10 mouse cellular contexts compared by ENCODE assay signal in the genomic region with DNA sequence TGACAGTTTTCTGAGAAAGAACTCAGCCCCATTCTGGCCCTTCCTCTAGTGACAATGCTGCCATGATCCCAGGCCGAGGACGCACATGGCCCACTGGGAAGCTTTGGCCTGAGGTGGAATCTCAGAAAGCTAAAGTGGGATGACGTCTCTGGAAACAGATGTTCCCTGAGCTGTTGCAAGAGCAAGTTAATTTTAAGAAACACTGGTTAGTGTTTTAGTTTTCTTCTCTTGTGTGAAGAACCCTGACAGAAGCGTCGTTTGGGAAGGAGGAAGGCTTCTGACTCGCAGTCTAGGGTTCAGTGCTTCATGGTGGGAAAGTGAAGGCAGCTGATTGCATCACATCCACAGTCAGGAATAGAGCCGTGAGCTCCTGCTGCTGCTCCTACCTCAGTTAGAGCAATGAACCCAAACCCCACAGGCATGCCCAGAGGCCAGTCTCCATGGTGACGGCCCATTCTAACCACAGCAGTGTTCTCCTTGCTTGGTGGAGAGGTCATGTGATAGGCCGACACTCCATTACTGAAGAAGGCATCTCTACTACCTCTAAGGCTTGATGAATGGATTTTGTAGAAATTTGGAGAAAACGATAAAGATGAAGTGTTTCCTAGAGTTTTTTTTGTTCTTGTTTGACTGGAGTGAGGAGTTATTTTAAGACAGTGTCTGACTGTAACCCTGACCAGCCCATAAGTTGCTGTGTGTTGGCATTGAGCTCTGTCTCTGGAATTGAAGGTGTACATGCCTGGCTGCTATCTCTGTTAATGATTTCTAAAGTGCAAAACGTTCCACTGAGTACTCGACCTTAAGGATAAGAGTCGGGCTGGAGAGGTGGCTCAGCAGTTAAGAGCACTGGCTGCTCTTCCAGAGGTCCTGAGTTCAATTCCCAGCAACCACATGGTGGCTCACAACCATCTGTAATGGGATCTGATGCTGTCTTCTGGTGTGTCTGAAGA. TPM values are rescaled to one million over a fixed set of nuclear protein-coding genes. Genes with fewer than 3 reads are reported as not detected.
DNase-seq lines count a peak whose midpoint lies in the region; ATAC-seq lines count a peak whose summit lies in the region.
"Had no signal": no experiment of that assay in that cellular context is flagged by ENCODE, and none has a peak within 500 bp of the region (broad histone marks: within the 10 kb centered on the region; RNA-seq: fewer than 3 reads in every experiment).

No protein-coding gene starts in this region.

- peaks cover 11% of the 10 kb centered on the region for H3K36me3 ChIP-seq in hindbrain, embryonic 10.5 days
- H3K36me3 ChIP-seq in hindbrain, embryonic 12.5 days, result peaks cover 11% of the 10 kb centered on the region

- H3K4me3 ChIP-seq in hindbrain, embryonic 10.5 days, result no peak overlapping the region
- no peak overlapping the region for H3K4me3 ChIP-seq in hindbrain, embryonic 12.5 days
- H3K4me3 ChIP-seq: limb, embryonic 15.5 days had no signal

- ATAC-seq in hindbrain, embryonic 12.5 days (ENCODE audit: low FRiP score), result no peak

- H3K27me3 ChIP-seq in hindbrain, embryonic 10.5 days (ENCODE audit: insufficient read depth, poor library complexity, severe bottlenecking), result no peaks in the 10 kb centered on the region
- no peaks in the 10 kb centered on the region for H3K27me3 ChIP-seq in hindbrain, embryonic 12.5 days
- H3K27me3 ChIP-seq: limb, embryonic 15.5 days had no signal

- intact Hi-C loops in left cerebral cortex, postnatal 25 days (cut with DNase I), result loop anchor here (2.0 to 10.0 kb wide), 4 partner anchors 131 to 719 kb away; no protein-coding TSS in a partner anchor
- intact Hi-C loops in heart, postnatal 14 days (cut with DNase I), result loop anchor here (5.0 to 10.0 kb wide), 3 partner anchors 199 to 716 kb away; a partner anchor contains a TSS

- H3K4me2 ChIP-seq in hindbrain, embryonic 12.5 days (replicated peaks), result no peak overlapping the region
- H3K4me2 ChIP-seq: limb, embryonic 15.5 days had no signal

- 75% methylated on average over 13 of the region's 13 CpGs for WGBS in hindbrain, embryonic 10.5 days
- 71% methylated on average over 13 of the region's 13 CpGs for WGBS in hindbrain, embryonic 12.5 days

- peaks cover 6% of the 10 kb centered on the region for H3K4me1 ChIP-seq in hindbrain, embryonic 10.5 days (replicated peaks)
- 0 out of 2 replicates have a peak, but pooled peaks cover 5% of the 10 kb centered on the region for H3K4me1 ChIP-seq in hindbrain, embryonic 12.5 days

- DNase-seq in hindbrain, embryonic 10.5 days (ENCODE audit: low spot score), result peak; percentile 26
- DNase-seq in 416B (ENCODE audit: low read depth) (peak; percentile 13), WW6 (ENCODE audit: low read depth, low spot score) (peak; percentile 31)
- DNase-seq in kidney, postnatal 25 days, result peak; percentile 29 to 65
- DNase-seq in left cerebral cortex, postnatal 25 days (ENCODE audit: low spot score in 2 of 2), result no peak
- no peak for DNase-seq in heart, postnatal 14 days
- no peak for DNase-seq in gastrocnemius, adult 18-20 months (ENCODE audit: low spot score)

- H3K9ac ChIP-seq in hindbrain, embryonic 12.5 days, result no peak overlapping the region
- H3K9ac ChIP-seq: limb, embryonic 15.5 days had no signal

- H3K9me3 ChIP-seq in hindbrain, embryonic 10.5 days, result no peaks in the 10 kb centered on the region
- no peaks in the 10 kb centered on the region for H3K9me3 ChIP-seq in hindbrain, embryonic 12.5 days (replicated peaks)
- H3K9me3 ChIP-seq: G1E; limb, embryonic 15.5 days had no signal

- no peak overlapping the region for H3K27ac ChIP-seq in hindbrain, embryonic 10.5 days
- H3K27ac ChIP-seq in hindbrain, embryonic 12.5 days, result no peak overlapping the region
- H3K27ac ChIP-seq: limb, embryonic 15.5 days had no signal

RNA-seq across cellular contexts. Expression of a gene that starts 57.7 kb away (rescaled TPM):
- polyA plus RNA-seq in hindbrain, embryonic 10.5 days (2016; fragmentation: Nextera tagmentation; extraction: Ambion mirVana), result 52.5 and 61.5 TPM in 2 replicates
- polyA plus RNA-seq in hindbrain, embryonic 12.5 days (2016; fragmentation: Nextera tagmentation; extraction: Ambion mirVana), result 46.7 and 50.6 TPM in 2 replicates
- total RNA-seq in left cerebral cortex, postnatal 25 days (2021), result 10 to 100 TPM; 23.1 to 23.5 TPM
- total RNA-seq in heart, postnatal 14 days (2021), result 10 to 100 TPM; 14.4 TPM
- total RNA-seq in gastrocnemius, adult 18-20 months (2021), result 10 to 100 TPM; 11.7 to 12.7 TPM

Comparison
In these comparisons a context has a peak if more than half of its experiments do, and no peak if none do; other contexts are left out.
1. DNase-seq: peak in hindbrain, embryonic 10.5 days (single experiment), 416B (single experiment), WW6 (single experiment) and kidney, postnatal 25 days (2 of 2); none in left cerebral cortex, postnatal 25 days (0 of 2), heart, postnatal 14 days (0 of 2) and gastrocnemius, adult 18-20 months (single experiment).